ENCODE assay signal across 8 mouse cellular contexts in the genomic region with DNA sequence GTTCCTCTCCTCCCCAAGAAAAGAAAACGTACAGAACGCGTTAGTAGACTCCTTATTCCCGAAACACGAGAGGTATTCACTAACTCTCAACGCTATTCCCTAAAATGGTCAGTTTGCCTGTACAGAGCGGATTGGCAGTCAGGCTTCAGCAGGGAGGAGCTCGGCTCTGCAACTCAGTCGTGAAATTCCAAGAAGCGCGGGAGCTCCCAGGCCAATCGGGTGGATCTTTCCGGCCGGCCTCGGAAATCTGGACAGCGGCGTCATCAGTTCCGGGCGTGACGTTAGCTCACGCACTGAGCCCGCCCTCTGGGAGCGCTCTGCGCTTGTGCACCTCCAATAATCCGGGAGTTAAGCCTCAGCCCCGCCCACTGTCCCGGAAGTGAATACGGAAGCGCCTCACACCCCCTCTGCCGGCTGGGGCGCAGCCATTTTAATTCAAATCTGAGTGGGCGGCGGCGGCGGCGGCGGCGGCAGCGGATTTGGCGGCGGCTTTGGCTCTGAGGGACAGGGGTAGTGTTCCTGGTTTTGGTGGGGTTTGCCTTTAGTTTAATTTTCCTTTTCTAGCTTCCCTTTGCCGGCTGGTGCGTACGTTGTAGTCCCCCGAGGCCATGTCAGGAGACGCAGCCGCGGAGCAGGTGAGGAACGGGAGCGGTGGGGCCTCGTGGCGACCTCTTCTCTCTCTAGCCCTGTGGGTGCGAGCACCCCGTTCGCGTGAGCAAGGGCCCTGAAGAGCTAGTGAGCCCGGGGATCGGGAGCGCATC. TPM values are rescaled to one million over a fixed set of nuclear protein-coding genes. Genes with fewer than 3 reads are reported as not detected.
A peak's percentile ranks its signal among the peaks of the same experiment; 100 is the strongest.
DNase-seq lines count a peak whose midpoint lies in the region; ATAC-seq lines count a peak whose summit lies in the region.

A gene (plus strand): TSS at position 456 of the 761 bp plus-strand sequence.

- peak within 1 kb of the TSS; percentile 95 for H3K4me3 ChIP-seq in heart, embryonic 10.5 days
- peak within 1 kb of the TSS; percentile 71 for H3K4me3 ChIP-seq in kidney, embryonic 15.5 days (replicated peaks)

- no peaks in the 10 kb centered on the region for H3K9me3 ChIP-seq in heart, embryonic 10.5 days
- H3K9me3 ChIP-seq in kidney, embryonic 15.5 days (replicated peaks) = no peaks in the 10 kb centered on the region

- H3K27me3 ChIP-seq in heart, embryonic 10.5 days (ENCODE audit: insufficient read depth, poor library complexity, severe bottlenecking) = no peaks in the 10 kb centered on the region
- H3K27me3 ChIP-seq in kidney, embryonic 15.5 days = no peaks in the 10 kb centered on the region

- H3K27ac ChIP-seq in heart, embryonic 10.5 days = peak within 1 kb of the TSS; percentile 98
- H3K27ac ChIP-seq in kidney, embryonic 15.5 days = peak within 1 kb of the TSS; percentile 89

- H3K4me1 ChIP-seq in heart, embryonic 10.5 days = peaks cover 16% of the 10 kb centered on the region
- peaks cover 23% of the 10 kb centered on the region for H3K4me1 ChIP-seq in kidney, embryonic 15.5 days

- peak within 1 kb of the TSS; percentile 72 for H3K4me2 ChIP-seq in kidney, embryonic 15.5 days

- H3K36me3 ChIP-seq in heart, embryonic 10.5 days = no peaks in the 10 kb centered on the region
- no peaks in the 10 kb centered on the region for H3K36me3 ChIP-seq in kidney, embryonic 15.5 days

- peak within 1 kb of the TSS; percentile 87 for H3K9ac ChIP-seq in kidney, embryonic 15.5 days

- WGBS in heart, embryonic 10.5 days = under 1% methylated on average over 59 of the region's 59 CpGs
- under 1% methylated on average over 58 of the region's 59 CpGs for WGBS in kidney, embryonic 15.5 days

- peak; percentile 98 for ATAC-seq in erythroblast, adult 5-6 weeks (replicated peaks; ENCODE audit: low FRiP score, poor library complexity, severe bottlenecking)
- ATAC-seq in kidney, embryonic 15.5 days (replicated peaks; ENCODE audit: low FRiP score) = peak; percentile 100
- peak; percentile 99 for ATAC-seq in monocyte, adult 5-6 weeks (replicated peaks; ENCODE audit: insufficient number of reproducible peaks, low FRiP score, low TSS enrichment, poor library complexity, severe bottlenecking)

- DNase-seq in B cell, adult 2 months = peak; percentile 97 to 98
- DNase-seq in brain, adult 2 months (ENCODE audit: low read depth, low spot score) = peak; percentile 100
- peak; percentile 100 for DNase-seq in heart, embryonic 10.5 days (ENCODE audit: low spot score)
- peak; percentile 99 for DNase-seq in liver
- DNase-seq in spleen, postnatal 4 days (ENCODE audit: low spot score in 2 of 2) = peak; percentile 97

RNA-seq across cellular contexts. Expression of the gene that starts here (rescaled TPM):
- total RNA-seq in erythroblast, adult 5-6 weeks (2015; ENCODE audit: low replicate concordance) = 33.0 and 35.5 TPM in 2 replicates
- 22.4 and 29.3 TPM in 2 replicates for total RNA-seq in erythroblast, adult 5-6 weeks (2017; ENCODE audit: low replicate concordance)
- 74.2 and 77.3 TPM in 2 replicates for polyA plus RNA-seq in heart, embryonic 10.5 days (2016; fragmentation: Nextera tagmentation; extraction: Ambion mirVana)
- polyA plus RNA-seq in kidney, embryonic 15.5 days (2015; fragmentation: Nextera tagmentation; extraction: Ambion mirVana) = 72.2 and 74.4 TPM in 2 replicates
- 12.8 to 25.9 TPM (median 25.3 TPM) in 3 replicates for total RNA-seq in monocyte, adult 5-6 weeks (2017)

Comparison
In these comparisons a context has a peak if more than half of its experiments do, and no peak if none do; other contexts are left out.
1. Peak in every context shown above with its lines: DNase-seq, ATAC-seq, H3K4me3 ChIP-seq and H3K27ac ChIP-seq.